Mouse (Mus musculus): Measurements from ENCODE around the gene Spock2. TPM values are rescaled to one million over a fixed set of nuclear protein-coding genes. Genes with fewer than 3 reads are reported as not detected.
"Not testable (repeated sequence)": the region's sequence is repeated elsewhere in the genome, so short reads cannot be mapped to it uniquely, and the experiment has no call there.

Gene Spock2
- total RNA-seq, 2 experiments from 2014 or later = not detected

- ATAC-seq (replicated peaks; ENCODE audit: low FRiP score, poor library complexity, severe bottlenecking) = no peak
These were observed 640 bp downstream of the Spock2 start for GRCm38 (mm10) chr10:60106531-60107186.

- no peak for ATAC-seq (replicated peaks; ENCODE audit: low FRiP score, poor library complexity, severe bottlenecking)
These were observed 1.4 kb downstream of the Spock2 start for GRCm38 (mm10) chr10:60107448-60107847.

- ATAC-seq (replicated peaks; ENCODE audit: low FRiP score, poor library complexity, severe bottlenecking) = no peak
These were observed 2.5 kb downstream of the Spock2 start for GRCm38 (mm10) chr10:60108321-60109111.

GRCm38 (mm10) chr10:60109336-60109735, 3.3 kb downstream of the Spock2 start:
- ATAC-seq (replicated peaks; ENCODE audit: low FRiP score, poor library complexity, severe bottlenecking) = no peak

GRCm38 (mm10) chr10:60109989-60110388, 4.0 kb downstream of the Spock2 start:
- ATAC-seq (replicated peaks; ENCODE audit: low FRiP score, poor library complexity, severe bottlenecking) = no peak

- no peak for ATAC-seq (replicated peaks; ENCODE audit: low FRiP score, poor library complexity, severe bottlenecking)
These were observed 5.0 kb downstream of the Spock2 start for GRCm38 (mm10) chr10:60110908-60111475.

GRCm38 (mm10) chr10:60113965-60114690, 8.1 kb downstream of the Spock2 start:
- no peak for ATAC-seq (replicated peaks; ENCODE audit: low FRiP score, poor library complexity, severe bottlenecking)

- no peak for ATAC-seq (replicated peaks; ENCODE audit: low FRiP score, poor library complexity, severe bottlenecking)
These were observed 9.5 kb downstream of the Spock2 start for GRCm38 (mm10) chr10:60115345-60116185.

- ATAC-seq (replicated peaks; ENCODE audit: low FRiP score, poor library complexity, severe bottlenecking) = no peak
These were observed 11.0 kb downstream of the Spock2 start for GRCm38 (mm10) chr10:60116997-60117396.

GRCm38 (mm10) chr10:60118464-60118863, 12.4 kb downstream of the Spock2 start:
- no peak for ATAC-seq (replicated peaks; ENCODE audit: low FRiP score, poor library complexity, severe bottlenecking)

GRCm38 (mm10) chr10:60120630-60121029, 14.6 kb downstream of the Spock2 start:
- no peak for ATAC-seq (replicated peaks; ENCODE audit: low FRiP score, poor library complexity, severe bottlenecking)

- no peak for ATAC-seq (replicated peaks; ENCODE audit: low FRiP score, poor library complexity, severe bottlenecking)
These were observed 18.1 kb downstream of the Spock2 start for GRCm38 (mm10) chr10:60124078-60124477.

GRCm38 (mm10) chr10:60125529-60126327, 19.7 kb downstream of the Spock2 start:
- ATAC-seq (replicated peaks; ENCODE audit: low FRiP score, poor library complexity, severe bottlenecking) = no peak

GRCm38 (mm10) chr10:60128287-60128686, 22.3 kb downstream of the Spock2 start:
- ATAC-seq (replicated peaks; ENCODE audit: low FRiP score, poor library complexity, severe bottlenecking) = no peak

- ATAC-seq (replicated peaks; ENCODE audit: low FRiP score, poor library complexity, severe bottlenecking) = no peak
These were observed 24.5 kb downstream of the Spock2 start for GRCm38 (mm10) chr10:60130504-60130903.

- no peak for ATAC-seq (replicated peaks; ENCODE audit: low FRiP score, poor library complexity, severe bottlenecking)
These were observed 27.5 kb downstream of the Spock2 start for GRCm38 (mm10) chr10:60133501-60133900.

GRCm38 (mm10) chr10:60134201-60134600, 28.2 kb downstream of the Spock2 start:
- ATAC-seq (replicated peaks; ENCODE audit: low FRiP score, poor library complexity, severe bottlenecking) = no peak

GRCm38 (mm10) chr10:60136010-60136409, 30.0 kb downstream of the Spock2 start:
- not testable (repeated sequence) for ATAC-seq (replicated peaks; ENCODE audit: low FRiP score, poor library complexity, severe bottlenecking)

GRCm38 (mm10) chr10:60136935-60137334, 30.9 kb downstream of the Spock2 start:
- ATAC-seq (replicated peaks; ENCODE audit: low FRiP score, poor library complexity, severe bottlenecking) = no peak

Data from erythroblast, adult 5-6 weeks (primary cell).